Mouse (Mus musculus) yolk sac, embryonic 10.5 days (tissue): ENCODE results near the gene Grm1.
"Not testable (repeated sequence)": the region's sequence is repeated elsewhere in the genome, so short reads cannot be mapped to it uniquely, and the experiment has no call there.

Source experiments
- DNase-seq: peaks from one replicate; pipeline ENCODE4 v3.0.0-alpha.2; 2017; ENCODE audit warnings: low spot score

The Grm1 gene

GRCm38 (mm10) chr10:11081611-11082398 lies at the start of gene Grm1:
TSS of gene Grm1 (minus strand) at chr10:11082356.
- peak; percentile 27 for DNase-seq

DNA sequence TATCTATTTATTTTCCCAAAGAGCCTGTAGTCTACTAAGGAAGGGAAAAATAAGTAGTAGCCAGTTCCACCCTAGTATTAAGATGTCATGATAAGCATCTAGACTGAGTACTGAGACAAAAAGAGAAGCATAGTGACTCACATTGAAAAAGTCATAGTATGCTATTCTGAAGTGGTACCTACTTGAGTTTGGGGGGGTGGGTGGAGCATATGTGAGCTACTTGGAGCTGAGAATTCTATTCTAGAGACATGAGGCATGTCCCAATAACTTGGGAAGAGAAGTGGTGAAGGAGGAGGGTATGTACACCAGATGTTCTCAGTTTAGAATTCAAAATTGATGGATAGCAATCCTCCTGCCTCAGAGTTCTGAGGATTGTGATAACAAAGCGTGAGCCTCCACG lies 39.6 kb upstream of the Grm1 start:
- no peak for DNase-seq

- no peak for DNase-seq
Measured at GRCm38 (mm10) chr10:11098475-11099044, 16.4 kb upstream of the Grm1 start.

- DNase-seq, result no peak
Measured at GRCm38 (mm10) chr10:11086348-11086747, 4.2 kb upstream of the Grm1 start.

GRCm38 (mm10) chr10:11080725-11081610 lies 1.2 kb downstream of the Grm1 start:
- DNase-seq, result no peak

- no peak for DNase-seq
Measured at GRCm38 (mm10) chr10:11080013-11080724, 2.0 kb downstream of the Grm1 start.

- no peak for DNase-seq
Measured at GRCm38 (mm10) chr10:11079506-11079905, 2.6 kb downstream of the Grm1 start.

- no peak for DNase-seq
Measured at GRCm38 (mm10) chr10:11065136-11065535, 17.0 kb downstream of the Grm1 start.

- DNase-seq, result no peak
Measured at GRCm38 (mm10) chr10:11061318-11062071, 20.7 kb downstream of the Grm1 start.

DNA sequence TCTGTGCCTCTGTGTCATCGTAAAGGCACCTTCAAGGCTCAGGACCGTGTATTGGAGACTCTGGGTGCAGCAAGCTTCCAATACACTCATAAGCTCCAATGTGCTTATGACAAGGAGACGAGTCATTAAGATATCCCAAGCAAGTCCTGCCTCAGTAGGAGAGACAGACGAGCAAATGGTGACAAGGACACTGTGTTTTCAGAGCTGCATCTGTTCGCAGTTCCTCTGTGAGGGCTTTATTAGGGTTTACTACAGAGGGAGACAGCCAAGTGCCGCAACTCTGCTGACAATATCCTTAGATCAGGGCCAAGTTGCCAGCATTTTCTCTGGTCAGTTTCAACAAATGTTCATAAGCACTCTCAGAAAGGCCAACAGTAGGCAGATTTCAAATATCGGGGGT lies 32.8 kb downstream of the Grm1 start:
- DNase-seq, result no peak

DNA sequence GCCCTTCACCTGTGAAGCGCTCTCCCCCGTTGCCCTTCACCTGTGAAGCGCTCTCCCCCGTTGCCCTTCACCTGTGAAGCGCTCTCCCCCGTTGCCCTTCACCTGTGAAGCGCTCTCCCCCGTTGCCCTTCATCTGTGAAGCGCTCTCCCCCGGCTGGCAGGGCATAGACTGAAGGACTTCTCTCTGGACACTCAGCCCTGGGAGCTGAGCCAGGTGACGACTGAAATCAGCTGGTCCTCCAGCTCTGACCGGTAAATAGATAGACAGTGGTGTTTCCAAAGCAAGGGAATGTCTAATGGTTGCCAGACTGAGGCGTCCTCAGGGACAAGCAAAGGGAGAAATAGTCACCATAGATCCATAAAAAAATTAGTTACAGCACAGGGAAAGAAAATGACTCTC lies 36.7 kb downstream of the Grm1 start:
- DNase-seq, result not testable (repeated sequence)

DNA sequence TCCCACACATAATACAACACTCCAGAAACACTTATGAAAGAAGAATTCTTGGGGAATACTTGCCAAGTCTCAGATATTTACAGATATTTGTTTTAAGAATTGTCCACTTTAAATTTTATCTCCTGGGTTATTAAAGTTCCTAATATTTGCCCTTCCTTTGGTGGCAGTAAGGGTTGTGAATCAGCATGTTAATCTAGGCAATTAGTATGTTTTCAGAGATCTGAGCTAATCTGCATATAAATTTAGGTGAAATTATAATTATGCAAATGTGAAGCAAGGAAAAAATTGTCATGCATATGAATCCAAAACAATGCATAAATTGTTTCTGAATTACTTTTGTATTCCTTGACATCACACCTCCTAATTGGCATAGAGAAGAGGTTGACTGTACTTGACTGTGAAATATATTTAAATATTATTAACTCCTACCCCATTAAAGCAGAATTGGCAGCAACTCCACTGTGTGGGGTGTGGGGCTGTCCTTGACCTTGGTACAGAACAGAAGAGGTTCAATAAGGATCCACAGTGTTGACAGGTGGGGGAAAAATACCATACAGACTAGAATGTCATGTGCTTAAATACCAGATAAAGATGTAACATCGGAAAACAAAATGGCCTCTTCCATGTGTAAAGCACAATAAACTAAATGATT lies 37.6 kb downstream of the Grm1 start:
- DNase-seq, result no peak

- DNase-seq, result no peak
Measured at GRCm38 (mm10) chr10:11039323-11039722, 42.8 kb downstream of the Grm1 start.

DNA sequence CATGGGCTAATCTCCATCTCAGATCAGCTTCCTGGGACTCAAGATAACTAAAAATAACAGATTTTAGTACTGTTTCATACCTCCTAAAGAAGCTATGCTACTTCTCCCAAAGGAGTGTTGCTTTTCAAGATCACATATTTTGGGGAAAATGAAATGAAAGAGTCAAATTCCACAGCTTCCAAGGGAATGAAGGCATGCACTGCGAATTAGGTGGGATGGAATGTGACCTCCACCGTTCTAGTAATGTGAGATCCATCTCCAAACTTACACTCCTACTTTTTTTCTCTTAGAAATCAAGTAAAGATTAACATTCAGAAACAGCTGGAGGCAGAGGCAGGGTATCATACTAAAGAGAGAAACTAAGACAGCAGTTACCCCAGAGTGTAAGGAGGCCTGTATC lies 49.9 kb downstream of the Grm1 start:
- DNase-seq, result no peak

DNA sequence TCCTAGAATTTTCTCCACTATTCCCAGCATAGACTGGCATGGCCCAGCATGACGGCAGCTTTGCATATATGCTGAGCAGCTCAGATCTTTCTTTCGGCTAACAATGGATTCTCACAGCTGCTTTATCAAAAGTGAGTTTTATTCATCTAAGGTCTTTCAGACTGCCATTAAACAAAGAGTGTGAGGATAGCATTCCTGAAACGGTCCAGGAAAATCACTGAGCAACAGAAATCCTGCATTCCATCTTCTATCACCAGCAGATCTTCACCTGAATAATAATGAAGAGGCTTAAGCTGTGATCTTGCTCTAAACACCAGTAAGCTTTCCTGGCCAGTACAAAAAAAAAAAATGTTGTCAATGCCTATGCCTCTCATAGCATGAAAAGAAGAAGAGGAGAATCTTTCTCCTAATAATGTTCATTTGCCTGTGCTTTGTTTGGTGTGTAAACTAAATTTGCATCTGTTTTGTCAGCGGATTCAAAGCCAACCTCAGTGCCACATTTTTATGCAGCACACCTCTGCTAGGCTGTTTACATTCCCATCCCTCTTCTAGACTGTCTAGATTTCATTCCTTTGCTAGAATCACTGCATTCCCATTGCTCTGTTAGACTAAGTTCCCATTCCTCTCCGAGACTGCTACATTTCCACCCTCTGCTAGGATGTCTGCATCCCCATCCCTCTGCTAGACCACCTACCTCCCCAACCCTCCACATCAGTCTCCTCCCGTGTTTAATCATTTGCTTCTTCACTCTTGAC lies 56.2 kb downstream of the Grm1 start:
- DNase-seq, result no peak

DNA sequence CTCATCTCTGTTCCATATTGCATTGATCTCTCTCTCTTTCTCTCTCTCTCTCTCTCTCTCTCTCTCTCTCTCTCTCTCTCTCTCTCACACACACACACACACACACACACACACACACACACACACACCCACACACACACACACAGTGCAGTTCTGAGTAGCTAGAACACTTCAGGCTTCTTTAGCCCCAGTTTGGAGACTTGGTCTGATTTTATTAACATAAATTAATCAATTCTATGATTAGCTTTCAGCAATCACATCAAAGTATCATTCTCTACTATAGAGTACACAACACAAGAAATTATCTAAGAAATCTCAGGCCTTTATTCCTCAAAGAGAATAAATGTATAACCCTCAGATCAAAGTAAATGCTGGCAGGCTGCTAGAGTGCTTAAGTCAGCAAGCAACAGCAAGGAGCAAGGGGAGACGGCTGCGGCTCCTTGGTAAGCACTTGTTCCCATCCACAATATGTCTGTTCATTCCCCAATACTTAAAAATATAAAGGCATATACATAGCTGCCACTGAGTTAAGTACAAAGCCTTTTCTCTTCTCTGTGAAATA lies 63.1 kb downstream of the Grm1 start:
- no peak for DNase-seq

- no peak for DNase-seq
Measured at GRCm38 (mm10) chr10:11013653-11014052, 68.5 kb downstream of the Grm1 start.

- DNase-seq, result no peak
Measured at GRCm38 (mm10) chr10:10996766-10997165, 85.4 kb downstream of the Grm1 start.

GRCm38 (mm10) chr10:10991708-10992107 lies 90.4 kb downstream of the Grm1 start:
- DNase-seq, result no peak

- no peak for DNase-seq
Measured at GRCm38 (mm10) chr10:10971311-10971710, 110.8 kb downstream of the Grm1 start.
